Mouse (Mus musculus) heart, adult 8-10 months (tissue): ENCODE results near the gene Mmp19. TPM values are rescaled to one million over a fixed set of nuclear protein-coding genes. Genes with fewer than 3 reads are reported as not detected.
A peak's percentile ranks its signal among the peaks of the same experiment; 100 is the strongest.

Source experiments
- DNase-seq: peaks from one replicate; pipeline ENCODE4 v3.0.0; 2022; ENCODE audit warnings: low spot score
- total RNA-seq, 4 experiments: library from RNA; stranded (reverse); gene quantifications; 2 replicates each; pipeline ENCODE4 v1.2.4; 2022

The Mmp19 gene
- total RNA-seq = 1 to 10 TPM; 2.2 to 2.8 (median 2.5) TPM

GRCm38 (mm10) chr10:128790398-128791124 lies at the start of gene Mmp19:
Gene Mmp19 (plus strand): TSS chr10:128790910.
- DNase-seq = no peak

GRCm38 (mm10) chr10:128742616-128743015 lies 48.1 kb upstream of the Mmp19 start:
- DNase-seq = no peak

GRCm38 (mm10) chr10:128743235-128743634 lies 47.5 kb upstream of the Mmp19 start:
- no peak for DNase-seq

- peak; percentile 64 for DNase-seq
Measured at GRCm38 (mm10) chr10:128743791-128744191, 46.9 kb upstream of the Mmp19 start.

GRCm38 (mm10) chr10:128744211-128744610 lies 46.5 kb upstream of the Mmp19 start:
- no peak for DNase-seq

GRCm38 (mm10) chr10:128744680-128745601 lies 45.8 kb upstream of the Mmp19 start, which contains the start of gene Dgka:
Gene Dgka (minus strand): TSS chr10:128744855.
- DNase-seq = no peak

GRCm38 (mm10) chr10:128745946-128746613 lies 44.6 kb upstream of the Mmp19 start:
- peak; percentile 44 for DNase-seq

GRCm38 (mm10) chr10:128746972-128747645 lies 43.6 kb upstream of the Mmp19 start:
- no peak for DNase-seq

- DNase-seq = peak; percentile 86
Measured at GRCm38 (mm10) chr10:128747646-128748251, 43.0 kb upstream of the Mmp19 start, which contains the start of gene Pym1. Gene Pym1 (plus strand): TSS chr10:128747889.

GRCm38 (mm10) chr10:128748252-128748864 lies 42.4 kb upstream of the Mmp19 start:
- peak; percentile 73 for DNase-seq

GRCm38 (mm10) chr10:128772895-128773294 lies 17.8 kb upstream of the Mmp19 start:
- no peak for DNase-seq

- no peak for DNase-seq
Measured at GRCm38 (mm10) chr10:128773685-128774084, 17.0 kb upstream of the Mmp19 start.

- DNase-seq = no peak
Measured at GRCm38 (mm10) chr10:128778441-128778840, 12.3 kb upstream of the Mmp19 start.

GRCm38 (mm10) chr10:128779011-128779795 lies 11.5 kb upstream of the Mmp19 start:
- peak; percentile 94 for DNase-seq

- DNase-seq = no peak
Measured at GRCm38 (mm10) chr10:128780200-128780599, 10.5 kb upstream of the Mmp19 start.

- DNase-seq = no peak
Measured at GRCm38 (mm10) chr10:128792041-128792440, 1.3 kb downstream of the Mmp19 start.

- DNase-seq = no peak
Measured at GRCm38 (mm10) chr10:128793258-128793657, 2.5 kb downstream of the Mmp19 start.

GRCm38 (mm10) chr10:128794391-128794790 lies 3.7 kb downstream of the Mmp19 start:
- no peak for DNase-seq

- no peak for DNase-seq
Measured at GRCm38 (mm10) chr10:128795581-128795980, 4.9 kb downstream of the Mmp19 start.

- DNase-seq = no peak
Measured at GRCm38 (mm10) chr10:128798676-128799075, 8.0 kb downstream of the Mmp19 start.
